Mouse (Mus musculus) lung, embryonic 14.5 days (tissue): ENCODE data around the gene Slc8b1. TPM values are rescaled to one million over a fixed set of nuclear protein-coding genes. Genes with fewer than 3 reads are reported as not detected.

Source experiments
- ATAC-seq: fragments of 200-750 bp; cut with Nextera tagmentation; 2 replicates; pipeline ENCODE4 v1.8.0; 2017; ENCODE audit warnings: mild to moderate bottlenecking, moderate TSS enrichment, moderate library complexity; ENCODE audit not compliant: insufficient read depth
- DNase-seq: peaks from one replicate; pipeline ENCODE4 v3.0.0-alpha.2; 2015
- H3K27ac ChIP-seq: fragments of 300-500 bp; sonication (generic); 2 replicates; pipeline ENCODE4 v1.5.1; 2014; ENCODE audit warnings: low read depth, mild to moderate bottlenecking, moderate library complexity
- H3K27me3 ChIP-seq: fragments of 300-500 bp; sonication (generic); 2 replicates; pipeline ENCODE4 v1.6.1; 2014; ENCODE audit warnings: low read length, control low read depth; ENCODE audit not compliant: insufficient read depth
- H3K36me3 ChIP-seq: fragments of 300-500 bp; sonication (generic); 2 replicates; pipeline ENCODE4 v1.6.1; 2014; ENCODE audit warnings: control low read depth; ENCODE audit not compliant: insufficient read depth
- H3K4me1 ChIP-seq: fragments of 300-500 bp; sonication (generic); 2 replicates; pipeline ENCODE4 v1.6.1; 2014; ENCODE audit warnings: antibody characterized with exemption, control low read depth; ENCODE audit not compliant: insufficient read depth
- H3K4me2 ChIP-seq: fragments of 300-500 bp; sonication (generic); 2 replicates; pipeline ENCODE4 v1.6.1; 2014; ENCODE audit warnings: mild to moderate bottlenecking
- H3K4me3 ChIP-seq: fragments of 300-500 bp; sonication (generic); 2 replicates; pipeline ENCODE4 v1.5.1; 2014; ENCODE audit warnings: low read depth, low read length
- H3K9ac ChIP-seq: fragments of 300-500 bp; sonication (generic); 2 replicates; pipeline ENCODE4 v1.6.1; 2014
- H3K9me3 ChIP-seq: fragments of 300-500 bp; sonication (generic); 2 replicates; pipeline ENCODE4 v1.6.1; 2016; ENCODE audit warnings: low read depth, low read length, control low read depth
- CTCF ChIP-seq: IDR thresholded peaks from 2 replicates; pipeline ENCODE4 v1.5.1; 2016; ENCODE audit warnings: antibody characterized with exemption, low read depth
- WGBS: fragments of 180-500 bp; shearing (Covaris S2); extraction: QIAGEN DNeasy Blood & Tissue Kit; methylation state at CpG from one replicate; pipeline ENCODE4 v1.1.7; 2014; 5-methylcytosine and 5-hydroxymethylcytosine counted together
- polyA plus RNA-seq: library from polyadenylated mRNA; unstranded; fragments of >200 nt; fragmentation: Nextera tagmentation; extraction: Ambion mirVana; gene quantifications from 2 replicates; pipeline ENCODE4 v1.2.1, GENCODE M21; 2014

Gene Slc8b1
- polyA plus RNA-seq, 1 experiment from 2014 or later, result 3.6 TPM

- no peak for TF ChIP-seq CTCF
- no peaks in the 10 kb centered on the region; the same call in 1 of the 2 replicates for H3K36me3 ChIP-seq
- H3K9me3 ChIP-seq, result no peaks in the 10 kb centered on the region
- no peak overlapping the region for H3K4me3 ChIP-seq
- 44% methylated on average over 9 of the region's 9 CpGs for WGBS
- H3K9ac ChIP-seq, result no peak overlapping the region
- ATAC-seq (no peak), DNase-seq (peak; percentile 54)
- H3K27ac ChIP-seq, result peak overlapping the region; percentile 82
- peaks cover 79% of the 10 kb centered on the region for H3K4me1 ChIP-seq
- no peaks in the 10 kb centered on the region for H3K27me3 ChIP-seq
- H3K4me2 ChIP-seq, result no peak overlapping the region
These were observed 55.8 kb downstream of the Slc8b1 start for GRCm38 (mm10) chr5:120566681-120567252.

GRCm38 (mm10) chr5:120567253-120567701 is 56.3 kb downstream of the Slc8b1 start:
- 0 out of 2 replicates have a peak overlapping the region, but pooled peaks have one; percentile 16 for H3K4me2 ChIP-seq
- H3K27me3 ChIP-seq, result no peaks in the 10 kb centered on the region
- H3K4me3 ChIP-seq, result no peak overlapping the region
- no peak for TF ChIP-seq CTCF
- ATAC-seq (peak; percentile 38; the same call in 1 of the 2 replicates), DNase-seq (peak; percentile 83)
- no peaks in the 10 kb centered on the region; the same call in 1 of the 2 replicates for H3K36me3 ChIP-seq
- H3K9ac ChIP-seq, result no peak overlapping the region
- H3K4me1 ChIP-seq, result peaks cover 80% of the 10 kb centered on the region
- H3K27ac ChIP-seq, result peak overlapping the region; percentile 82
- WGBS, result 27% methylated on average over 21 of the region's 21 CpGs
- H3K9me3 ChIP-seq, result no peaks in the 10 kb centered on the region

- Histone ChIP-seq H3K9ac (no peak overlapping the region), H3K36me3 (no peaks in the 10 kb centered on the region; the same call in 1 of the 2 replicates), H3K4me1 (peaks cover 78% of the 10 kb centered on the region), H3K4me2 (no peak overlapping the region), H3K9me3 (no peaks in the 10 kb centered on the region), H3K27me3 (no peaks in the 10 kb centered on the region), H3K4me3 (no peak overlapping the region), H3K27ac (peak overlapping the region; percentile 82)
- ATAC-seq, result no peak
- DNase-seq, result peak; percentile 19
- 61% methylated on average over 14 of the region's 14 CpGs for WGBS
- TF ChIP-seq CTCF, result no peak
These were observed 56.8 kb downstream of the Slc8b1 start for GRCm38 (mm10) chr5:120567761-120568211.

GRCm38 (mm10) chr5:120568336-120568768 is 57.4 kb downstream of the Slc8b1 start:
- peak; percentile 53 for DNase-seq
- no peak overlapping the region for H3K9ac ChIP-seq

GRCm38 (mm10) chr5:120568964-120569363 is 58.0 kb downstream of the Slc8b1 start:
- H3K27ac ChIP-seq, result peak overlapping the region; percentile 15; the same call in 1 of the 2 replicates
- no peaks in the 10 kb centered on the region for H3K27me3 ChIP-seq
- H3K9me3 ChIP-seq, result no peaks in the 10 kb centered on the region
- no peak overlapping the region for H3K9ac ChIP-seq
- ATAC-seq (no peak), DNase-seq (no peak)
- H3K4me3 ChIP-seq, result no peak overlapping the region
- WGBS, result 63% methylated on average over 4 of the region's 4 CpGs
- H3K4me1 ChIP-seq, result peaks cover 66% of the 10 kb centered on the region
- no peak for TF ChIP-seq CTCF
- no peak overlapping the region for H3K4me2 ChIP-seq
- H3K36me3 ChIP-seq, result no peaks in the 10 kb centered on the region; the same call in 1 of the 2 replicates

More at GRCm38 (mm10) chr5:120568336-120568768, 57.4 kb downstream of the Slc8b1 start:
- no peak overlapping the region for H3K4me2 ChIP-seq
- no peaks in the 10 kb centered on the region for H3K27me3 ChIP-seq
- no peaks in the 10 kb centered on the region; the same call in 1 of the 2 replicates for H3K36me3 ChIP-seq
- no peak overlapping the region for H3K4me3 ChIP-seq
- 54% methylated on average over 9 of the region's 9 CpGs for WGBS
- H3K4me1 ChIP-seq, result peaks cover 72% of the 10 kb centered on the region
- peak overlapping the region; percentile 82; the same call in 1 of the 2 replicates for H3K27ac ChIP-seq
- ATAC-seq, result no peak
- TF ChIP-seq CTCF, result no peak
- no peaks in the 10 kb centered on the region for H3K9me3 ChIP-seq

GRCm38 (mm10) chr5:120569791-120570190 is 58.8 kb downstream of the Slc8b1 start:
- H3K27ac ChIP-seq, result 0 out of 2 replicates have a peak overlapping the region, but pooled peaks have one; percentile 3
- H3K4me1 ChIP-seq, result peaks cover 60% of the 10 kb centered on the region
- peaks cover 7% of the 10 kb centered on the region; the same call in 1 of the 2 replicates for H3K36me3 ChIP-seq
- H3K27me3 ChIP-seq, result no peaks in the 10 kb centered on the region
- H3K9ac ChIP-seq, result no peak overlapping the region
- WGBS, result 54% methylated on average over 3 of the region's 3 CpGs
- no peak overlapping the region for H3K4me2 ChIP-seq
- H3K4me3 ChIP-seq, result no peak overlapping the region
- TF ChIP-seq CTCF, result no peak
- DNase-seq (peak; percentile 57), ATAC-seq (no peak)
- no peaks in the 10 kb centered on the region for H3K9me3 ChIP-seq

GRCm38 (mm10) chr5:120570289-120570897 is 59.4 kb downstream of the Slc8b1 start:
- ATAC-seq (no peak), DNase-seq (no peak)
- Histone ChIP-seq H3K27ac (peak overlapping the region; percentile 80), H3K27me3 (no peaks in the 10 kb centered on the region), H3K4me2 (no peak overlapping the region), H3K4me1 (peaks cover 54% of the 10 kb centered on the region), H3K4me3 (no peak overlapping the region), H3K9me3 (no peaks in the 10 kb centered on the region), H3K9ac (no peak overlapping the region), H3K36me3 (peaks cover 8% of the 10 kb centered on the region; the same call in 1 of the 2 replicates)
- no peak for TF ChIP-seq CTCF
- 70% methylated on average over 11 of the region's 11 CpGs for WGBS
